ENCODE assay signal across 9 mouse cellular contexts in genomic region chr4:134251241-134252130, GRCm38 (mm10). TPM values are rescaled to one million over a fixed set of nuclear protein-coding genes. Genes with fewer than 3 reads are reported as not detected.
A peak's percentile ranks its signal among the peaks of the same experiment; 100 is the strongest.
DNase-seq lines count a peak whose midpoint lies in the region; ATAC-seq and TF ChIP-seq lines count a peak whose summit lies in the region.
"Had no signal": no experiment of that assay in that cellular context is flagged by ENCODE, and none has a peak within 500 bp of the region (broad histone marks: within the 10 kb centered on the region; RNA-seq: fewer than 3 reads in every experiment).

No protein-coding gene starts in this region.

- TF ChIP-seq CTCF in cerebellum, adult 2 months (IDR thresholded peaks at IDR 0.05; ENCODE audit: borderline replicate concordance, insufficient read depth, low read depth, low read length) = no peak
- no peak for TF ChIP-seq CTCF in G1E (IDR thresholded peaks at IDR 0.05; ENCODE audit: low read depth, low read length)
- no peak for TF ChIP-seq CTCF in hindbrain, postnatal 0 days (IDR thresholded peaks at IDR 0.05; ENCODE audit: low read depth)
- no peak for TF ChIP-seq CTCF in olfactory bulb, adult 2 months (IDR thresholded peaks at IDR 0.05; ENCODE audit: insufficient read depth, low read depth, low read length)

- no peak overlapping the region for H3K27ac ChIP-seq in cerebellum, adult 2 months (ENCODE audit: insufficient read depth, low read length)
- H3K27ac ChIP-seq in forebrain, embryonic 13.5 days = no peak overlapping the region
- H3K27ac ChIP-seq in hindbrain, postnatal 0 days = peak overlapping the region; percentile 61
- H3K27ac ChIP-seq in liver, embryonic 13.5 days = no peak overlapping the region
- no peak overlapping the region for H3K27ac ChIP-seq in olfactory bulb, adult 2 months (ENCODE audit: insufficient read depth, low read depth, low read length)

- DNase-seq in cerebellum, adult 2 months = peak; percentile 28 to 33
- DNase-seq in cerebellum, adult 8-10 months = no peak
- DNase-seq in G1E (ENCODE audit: low spot score) = no peak
- peak; percentile 83 for DNase-seq in hindbrain, postnatal 0 days (ENCODE audit: low spot score)
- peak; percentile 45 for DNase-seq in liver, embryonic 13.5 days

- H3K4me3 ChIP-seq in cerebellum, adult 2 months (replicated peaks; ENCODE audit: insufficient read depth, low read depth, low read length) = peak overlapping the region; percentile 32
- H3K4me3 ChIP-seq in G1E (ENCODE audit: low read depth, low read length) = peak overlapping the region; percentile 32; the same call in 1 of the 2 replicates
- peak overlapping the region; percentile 47 for H3K4me3 ChIP-seq in forebrain, embryonic 13.5 days
- H3K4me3 ChIP-seq in hindbrain, postnatal 0 days (ENCODE audit: low read length) = peak overlapping the region; percentile 52
- peak overlapping the region; percentile 52 for H3K4me3 ChIP-seq in liver, embryonic 13.5 days (replicated peaks)
- H3K4me3 ChIP-seq in olfactory bulb, adult 2 months (ENCODE audit: insufficient read depth, low read depth, low read length) = peak overlapping the region; percentile 54

- H3K4me1 ChIP-seq in cerebellum, adult 2 months (ENCODE audit: control insufficient read depth, insufficient read depth, low read length) = no peaks in the 10 kb centered on the region
- peaks cover 27% of the 10 kb centered on the region for H3K4me1 ChIP-seq in G1E (ENCODE audit: insufficient read depth, low read depth, low read length)
- peaks cover 55% of the 10 kb centered on the region for H3K4me1 ChIP-seq in forebrain, embryonic 13.5 days
- H3K4me1 ChIP-seq in hindbrain, postnatal 0 days (ENCODE audit: insufficient read depth, low read length) = peaks cover 17% of the 10 kb centered on the region
- peaks cover 62% of the 10 kb centered on the region for H3K4me1 ChIP-seq in liver, embryonic 13.5 days (replicated peaks)
- H3K4me1 ChIP-seq in olfactory bulb, adult 2 months (ENCODE audit: control insufficient read depth, insufficient read depth, low read length) = peaks cover 23% of the 10 kb centered on the region

- H3K36me3 ChIP-seq in G1E (replicated peaks) = no peaks in the 10 kb centered on the region
- no peaks in the 10 kb centered on the region for H3K36me3 ChIP-seq in forebrain, embryonic 13.5 days (ENCODE audit: poor library complexity, severe bottlenecking)
- no peaks in the 10 kb centered on the region for H3K36me3 ChIP-seq in hindbrain, postnatal 0 days (ENCODE audit: insufficient read depth, low read length)
- no peaks in the 10 kb centered on the region for H3K36me3 ChIP-seq in liver, embryonic 13.5 days

- H3K4me2 ChIP-seq in forebrain, embryonic 13.5 days = peak overlapping the region; percentile 76
- peak overlapping the region; percentile 68 for H3K4me2 ChIP-seq in hindbrain, postnatal 0 days (ENCODE audit: low read depth, low read length)
- H3K4me2 ChIP-seq in liver, embryonic 13.5 days = peak overlapping the region; percentile 68

- no peak for ATAC-seq in G1E (ENCODE audit: extremely low read depth, insufficient number of reproducible peaks, low FRiP score, poor library complexity, severe bottlenecking)
- ATAC-seq in forebrain, embryonic 13.5 days = peak; percentile 41
- peak; percentile 72 for ATAC-seq in hindbrain, postnatal 0 days
- ATAC-seq in liver, embryonic 13.5 days (ENCODE audit: low read depth) = peak; percentile 49
- no peak for ATAC-seq in monocyte, adult 5-6 weeks (replicated peaks; ENCODE audit: insufficient number of reproducible peaks, low FRiP score, low TSS enrichment, poor library complexity, severe bottlenecking)

- peaks cover 13% of the 10 kb centered on the region for H3K9me3 ChIP-seq in G1E (replicated peaks)
- H3K9me3 ChIP-seq in forebrain, embryonic 13.5 days (replicated peaks) = no peaks in the 10 kb centered on the region
- no peaks in the 10 kb centered on the region for H3K9me3 ChIP-seq in hindbrain, postnatal 0 days (ENCODE audit: low read length)
- no peaks in the 10 kb centered on the region for H3K9me3 ChIP-seq in liver, embryonic 13.5 days (replicated peaks)

- WGBS in cerebellum, adult 2 months = 2% methylated on average over 90 of the region's 91 CpGs
- WGBS in forebrain, embryonic 13.5 days = under 1% methylated on average over 81 of the region's 91 CpGs
- WGBS in hindbrain, postnatal 0 days = 2% methylated on average over 90 of the region's 91 CpGs
- WGBS in liver, embryonic 13.5 days (ENCODE audit: insufficient replicate concordance) = under 1% methylated on average over 91 of the region's 91 CpGs
- WGBS in olfactory bulb, adult 2 months = 1% methylated on average over 91 of the region's 91 CpGs

- peak overlapping the region; percentile 60 for H3K9ac ChIP-seq in forebrain, embryonic 13.5 days
- H3K9ac ChIP-seq in hindbrain, postnatal 0 days (replicated peaks; ENCODE audit: low read length) = peak overlapping the region; percentile 64
- peak overlapping the region; percentile 35; the same call in 1 of the 2 replicates for H3K9ac ChIP-seq in liver, embryonic 13.5 days

- TF ChIP-seq POLR2A in cerebellum, adult 2 months (IDR thresholded peaks at IDR 0.05; ENCODE audit: borderline replicate concordance, insufficient read depth, low read length) = no peak
- no peak for TF ChIP-seq POLR2A in olfactory bulb, adult 2 months (IDR thresholded peaks at IDR 0.05; ENCODE audit: insufficient read depth, low read depth, low read length)

- peaks cover 2% of the 10 kb centered on the region; the same call in 1 of the 2 replicates for H3K27me3 ChIP-seq in cerebellum, adult 2 months (ENCODE audit: control insufficient read depth, insufficient read depth, low read length)
- H3K27me3 ChIP-seq in G1E (ENCODE audit: insufficient read depth, low read length) = peaks cover 97% of the 10 kb centered on the region
- peaks cover 100% of the 10 kb centered on the region for H3K27me3 ChIP-seq in forebrain, embryonic 13.5 days
- peaks cover 15% of the 10 kb centered on the region for H3K27me3 ChIP-seq in hindbrain, postnatal 0 days (ENCODE audit: insufficient read depth, low read length)
- peaks cover 100% of the 10 kb centered on the region for H3K27me3 ChIP-seq in liver, embryonic 13.5 days

RNA-seq across cellular contexts. Expression of gene Grrp1, which starts 2.4 kb away (rescaled TPM):
- polyA plus RNA-seq in cerebellum, adult 2 months (2012; rRNA removed) = 6.6 and 7.6 TPM in 2 replicates
- total RNA-seq in G1E (2014; fragmentation: Nextera tagmentation) = not detected in 2 replicates
- not detected in 2 replicates for total RNA-seq in G1E (2017)
- polyA plus RNA-seq in G1E (2012) = not detected in 2 replicates
- 4.7 and 5.1 TPM in 2 replicates for polyA plus RNA-seq in forebrain, embryonic 13.5 days (2015; fragmentation: Nextera tagmentation; extraction: Ambion mirVana)
- 13.7 and 18.4 TPM in 2 replicates for total RNA-seq in hindbrain, postnatal 0 days (2014; rRNA removed)
- 11.1 and 12.2 TPM in 2 replicates for polyA plus RNA-seq in hindbrain, postnatal 0 days (2015; fragmentation: Nextera tagmentation; extraction: Ambion mirVana)
- polyA plus RNA-seq in liver, embryonic 13.5 days (2015; fragmentation: Nextera tagmentation; extraction: Ambion mirVana) = 0.61 and 0.83 TPM in 2 replicates
- not detected in 2 replicates for polyA plus RNA-seq in olfactory bulb, adult 2 months (2012; ENCODE audit: insufficient read depth, insufficient read length, low replicate concordance, missing spikeins)
- not detected in 3 replicates for total RNA-seq in monocyte, adult 5-6 weeks (2017)
- polyA plus RNA-seq: C2C12 had no signal

RNA-seq across cellular contexts. Expression of gene Gm30191, which starts 4.8 kb away (rescaled TPM):
- 1.8 and 1.9 TPM in 2 replicates for polyA plus RNA-seq in cerebellum, adult 2 months (2012; rRNA removed)
- total RNA-seq in G1E (2014; fragmentation: Nextera tagmentation) (not detected in 2 replicates), G1E (2017) (not detected in 2 replicates)
- not detected in 2 replicates for polyA plus RNA-seq in G1E (2012)
- polyA plus RNA-seq in forebrain, embryonic 13.5 days (2015; fragmentation: Nextera tagmentation; extraction: Ambion mirVana) = not detected in 2 replicates
- total RNA-seq in hindbrain, postnatal 0 days (2014; rRNA removed) = not detected in 2 replicates
- polyA plus RNA-seq in hindbrain, postnatal 0 days (2015; fragmentation: Nextera tagmentation; extraction: Ambion mirVana) = 0.59 and 0.79 TPM in 2 replicates
- not detected in 2 replicates for polyA plus RNA-seq in liver, embryonic 13.5 days (2015; fragmentation: Nextera tagmentation; extraction: Ambion mirVana)
- not detected in 2 replicates for polyA plus RNA-seq in olfactory bulb, adult 2 months (2012; ENCODE audit: insufficient read depth, insufficient read length, low replicate concordance, missing spikeins)
- not detected in 3 replicates for total RNA-seq in monocyte, adult 5-6 weeks (2017)
- polyA plus RNA-seq: C2C12 had no signal

RNA-seq across cellular contexts. Expression of gene Zfp593, which starts 6.1 kb away (rescaled TPM):
- 10.7 and 11.7 TPM in 2 replicates for polyA plus RNA-seq in cerebellum, adult 2 months (2012; rRNA removed)
- total RNA-seq in G1E (2014; fragmentation: Nextera tagmentation) (9.0 and 10.2 TPM in 2 replicates), G1E (2017) (9.8 and 10.7 TPM in 2 replicates)
- polyA plus RNA-seq in G1E (2012) = 41.8 and 52.9 TPM in 2 replicates
- polyA plus RNA-seq in forebrain, embryonic 13.5 days (2015; fragmentation: Nextera tagmentation; extraction: Ambion mirVana) = 16.6 and 17.2 TPM in 2 replicates
- 10.2 and 10.6 TPM in 2 replicates for total RNA-seq in hindbrain, postnatal 0 days (2014; rRNA removed)
- 11.0 and 12.5 TPM in 2 replicates for polyA plus RNA-seq in hindbrain, postnatal 0 days (2015; fragmentation: Nextera tagmentation; extraction: Ambion mirVana)
- 10.6 and 11.3 TPM in 2 replicates for polyA plus RNA-seq in liver, embryonic 13.5 days (2015; fragmentation: Nextera tagmentation; extraction: Ambion mirVana)
- not detected in 2 replicates for polyA plus RNA-seq in olfactory bulb, adult 2 months (2012; ENCODE audit: insufficient read depth, insufficient read length, low replicate concordance, missing spikeins)
- 2.8 to 8.7 TPM (median 6.0 TPM) in 3 replicates for total RNA-seq in monocyte, adult 5-6 weeks (2017)

RNA-seq across cellular contexts. Expression of gene E130218I03Rik, which starts 8.0 kb away (rescaled TPM):
- 0.52 and 0.84 TPM in 2 replicates for polyA plus RNA-seq in cerebellum, adult 2 months (2012; rRNA removed)
- total RNA-seq in G1E (2014; fragmentation: Nextera tagmentation) = not detected in 2 replicates
- total RNA-seq in G1E (2017) = 0.16 and 0.23 TPM in 2 replicates
- polyA plus RNA-seq in G1E (2012) = 0.11 and 0.19 TPM in 2 replicates
- 0.65 and 0.68 TPM in 2 replicates for polyA plus RNA-seq in forebrain, embryonic 13.5 days (2015; fragmentation: Nextera tagmentation; extraction: Ambion mirVana)
- total RNA-seq in hindbrain, postnatal 0 days (2014; rRNA removed) = 0.31 TPM in 1 of 2 replicates, not detected in the other
- polyA plus RNA-seq in hindbrain, postnatal 0 days (2015; fragmentation: Nextera tagmentation; extraction: Ambion mirVana) = 0.95 and 1.4 TPM in 2 replicates
- polyA plus RNA-seq in liver, embryonic 13.5 days (2015; fragmentation: Nextera tagmentation; extraction: Ambion mirVana) = 0.21 and 0.52 TPM in 2 replicates
- not detected in 2 replicates for polyA plus RNA-seq in olfactory bulb, adult 2 months (2012; ENCODE audit: insufficient read depth, insufficient read length, low replicate concordance, missing spikeins)
- 1.4 TPM in 1 of 3 replicates, not detected in the others for total RNA-seq in monocyte, adult 5-6 weeks (2017)

RNA-seq across cellular contexts. Expression of gene Cnksr1, which starts 13.3 kb away (rescaled TPM):
- polyA plus RNA-seq in cerebellum, adult 2 months (2012; rRNA removed) = 0.55 and 0.56 TPM in 2 replicates
- not detected in 2 replicates for total RNA-seq in G1E (2014; fragmentation: Nextera tagmentation)
- 0.44 TPM in 1 of 2 replicates, not detected in the other for total RNA-seq in G1E (2017)
- polyA plus RNA-seq in G1E (2012) = 0.03 TPM in 1 of 2 replicates, not detected in the other
- not detected in 2 replicates for polyA plus RNA-seq in forebrain, embryonic 13.5 days (2015; fragmentation: Nextera tagmentation; extraction: Ambion mirVana)
- total RNA-seq in hindbrain, postnatal 0 days (2014; rRNA removed) = 0.26 TPM in 1 of 2 replicates, not detected in the other
- 0.14 and 0.25 TPM in 2 replicates for polyA plus RNA-seq in hindbrain, postnatal 0 days (2015; fragmentation: Nextera tagmentation; extraction: Ambion mirVana)
- polyA plus RNA-seq in liver, embryonic 13.5 days (2015; fragmentation: Nextera tagmentation; extraction: Ambion mirVana) = 0.05 and 0.07 TPM in 2 replicates
- polyA plus RNA-seq in olfactory bulb, adult 2 months (2012; ENCODE audit: insufficient read depth, insufficient read length, low replicate concordance, missing spikeins) = not detected in 2 replicates
- not detected in 3 replicates for total RNA-seq in monocyte, adult 5-6 weeks (2017)

Comparison
In these comparisons a context has a peak if more than half of its experiments do, and no peak if none do; other contexts are left out.
1. DNase-seq: peak in cerebellum, adult 2 months (2 of 2), hindbrain, postnatal 0 days (single experiment) and liver, embryonic 13.5 days (single experiment); none in cerebellum, adult 8-10 months (single experiment) and G1E (single experiment).
2. ATAC-seq: peak in forebrain, embryonic 13.5 days (single experiment), hindbrain, postnatal 0 days (single experiment) and liver, embryonic 13.5 days (single experiment); none in G1E (single experiment) and monocyte, adult 5-6 weeks (single experiment).
3. RNA of gene Zfp593, which starts 6.1 kb away (polyA plus RNA-seq): 41.8 to 52.9 TPM in G1E, 16.6 to 17.2 TPM in forebrain, embryonic 13.5 days, 10.7 to 11.7 TPM in cerebellum, adult 2 months, 10.6 to 11.3 TPM in liver, embryonic 13.5 days and 11.0 to 12.5 TPM in hindbrain, postnatal 0 days; not detected in olfactory bulb, adult 2 months; every median in the first group is over 10 times any median in the second.
4. Peak in every context shown above with its lines, with median percentiles within 50 percentile points of each other: H3K4me3 ChIP-seq, H3K4me2 ChIP-seq and H3K9ac ChIP-seq.